Mouse (Mus musculus) C2C12 (cell line): Measurements from ENCODE around the gene Pcnx2.

ENCODE experiments used
- CTCF ChIP-seq: IDR thresholded peaks from one replicate; pipeline ENCODE4 v1.5.1; 2011; ENCODE audit not compliant: control insufficient read depth, insufficient read depth, insufficient read length
- MAX ChIP-seq: IDR thresholded peaks from one replicate; pipeline ENCODE4 v1.6.1; 2011; ENCODE audit warnings: mild to moderate bottlenecking, control low read depth
- USF1 ChIP-seq: IDR thresholded peaks from one replicate; pipeline ENCODE4 v1.6.1; 2011; ENCODE audit warnings: low read depth, mild to moderate bottlenecking, control low read depth, moderate library complexity

DNA sequence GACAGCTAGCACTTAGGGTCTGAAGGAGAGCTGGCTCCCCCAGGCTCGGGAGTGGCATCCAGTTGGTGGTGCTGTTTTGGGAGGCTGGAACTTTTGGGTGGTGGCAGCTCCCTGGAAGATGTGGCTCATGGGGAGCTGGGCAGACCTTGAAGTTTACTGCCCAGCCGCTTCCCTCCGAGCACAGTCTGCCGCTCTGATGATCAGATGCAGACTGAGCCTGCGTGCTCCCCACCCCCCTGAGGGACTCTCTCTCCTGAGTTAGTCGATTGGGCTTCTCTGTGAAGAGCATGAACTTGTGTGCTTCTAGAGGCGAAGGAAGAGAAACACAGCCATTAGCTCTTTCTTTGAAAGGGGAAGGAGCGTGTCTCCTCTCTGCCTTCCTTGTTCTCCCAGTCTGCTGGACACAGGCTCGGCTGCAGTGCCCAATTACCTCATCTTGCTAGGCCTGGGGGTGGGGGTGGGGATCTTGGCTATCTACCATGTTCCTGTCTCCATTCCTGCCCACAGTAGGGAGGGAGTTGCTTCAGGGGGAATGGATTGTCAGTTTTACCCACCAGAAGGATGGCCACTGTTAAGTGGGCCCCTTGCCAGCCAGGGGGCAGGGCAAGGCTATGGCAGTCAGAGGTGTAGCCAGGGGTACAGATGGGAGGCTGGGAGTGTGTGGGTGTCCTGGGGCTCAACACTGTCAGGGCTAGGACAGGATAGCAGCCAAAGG lies 141.6 kb downstream of the Pcnx2 start:
- no peak for TF ChIP-seq CTCF
- TF ChIP-seq MAX, result no peak
- TF ChIP-seq USF1, result no peak
